Comparison of ENCODE assay signal across 23 mouse cellular contexts in genomic region chr12:52272828-52273227, GRCm38 (mm10).
DNase-seq lines count a peak whose midpoint lies in the region; ATAC-seq lines count a peak whose summit lies in the region.
"Had no signal": no experiment of that assay in that cellular context is flagged by ENCODE, and none has a peak within 500 bp of the region (broad histone marks: within the 10 kb centered on the region; RNA-seq: fewer than 3 reads in every experiment).

No protein-coding gene starts in this region.

- WGBS in heart, embryonic 10.5 days = 23% methylated on average over 1 of the region's 1 CpGs
- 77% methylated on average over 1 of the region's 1 CpGs for WGBS in midbrain, embryonic 11.5 days
- 86% methylated on average over 1 of the region's 1 CpGs for WGBS in midbrain, embryonic 15.5 days

- no peaks in the 10 kb centered on the region for H3K27me3 ChIP-seq in heart, embryonic 10.5 days (ENCODE audit: insufficient read depth, poor library complexity, severe bottlenecking)
- H3K27me3 ChIP-seq in midbrain, embryonic 11.5 days (ENCODE audit: control insufficient read depth, insufficient read depth, low read length) = no peaks in the 10 kb centered on the region
- no peaks in the 10 kb centered on the region for H3K27me3 ChIP-seq in midbrain, embryonic 15.5 days (replicated peaks)
- H3K27me3 ChIP-seq: hindbrain, embryonic 12.5 days; Patski had no signal

- no peak overlapping the region for H3K4me3 ChIP-seq in heart, embryonic 10.5 days
- H3K4me3 ChIP-seq in midbrain, embryonic 11.5 days (ENCODE audit: low read depth, low read length) = no peak overlapping the region
- no peak overlapping the region for H3K4me3 ChIP-seq in midbrain, embryonic 15.5 days
- H3K4me3 ChIP-seq: embryonic facial prominence, embryonic 10.5 days; erythroblast, embryonic 14.5 days; forebrain, embryonic 10.5 days; hindbrain, embryonic 12.5 days had no signal

- ATAC-seq in midbrain, embryonic 11.5 days (ENCODE audit: low FRiP score) = no peak
- no peak for ATAC-seq in midbrain, embryonic 15.5 days (replicated peaks)
- ATAC-seq in erythroblast, adult 5-6 weeks (replicated peaks; ENCODE audit: low FRiP score, poor library complexity, severe bottlenecking) = no peak
- ATAC-seq: activated CD4-positive, CD25-positive, alpha-beta regulatory T cell, adult 4 months; forebrain, embryonic 14.5 days; hindbrain, embryonic 16.5 days; inflammation-experienced regulatory T-cells, adult 6 months; Patski had no signal

- H3K9me3 ChIP-seq in heart, embryonic 10.5 days = no peaks in the 10 kb centered on the region
- no peaks in the 10 kb centered on the region for H3K9me3 ChIP-seq in midbrain, embryonic 11.5 days (ENCODE audit: control insufficient read depth, low read length)
- no peaks in the 10 kb centered on the region for H3K9me3 ChIP-seq in midbrain, embryonic 15.5 days
- H3K9me3 ChIP-seq: embryonic facial prominence, embryonic 10.5 days; forebrain, embryonic 10.5 days; hindbrain, embryonic 12.5 days had no signal

- peak; percentile 27 for DNase-seq in adrenal gland, adult 2 months
- DNase-seq in adrenal gland, postnatal 10 days = no peak
- no peak for DNase-seq in heart, embryonic 10.5 days (ENCODE audit: low spot score)
- no peak for DNase-seq in heart, adult 11 months
- DNase-seq in midbrain, embryonic 11.5 days (ENCODE audit: low spot score, missing footprints) = peak; percentile 39
- peak; percentile 17 to 35 for DNase-seq in adrenal gland, postnatal 36 days
- DNase-seq: cerebellum, adult 2 months; cerebellum, postnatal 10 days; gastrocnemius, postnatal 10 days; heart, postnatal 4 days; kidney, adult 11 months; kidney, adult 9 months had no signal

- H3K4me1 ChIP-seq in heart, embryonic 10.5 days = peaks cover 24% of the 10 kb centered on the region
- no peaks in the 10 kb centered on the region for H3K4me1 ChIP-seq in midbrain, embryonic 11.5 days (ENCODE audit: control insufficient read depth, insufficient read depth, low read length)
- H3K4me1 ChIP-seq in midbrain, embryonic 15.5 days = no peaks in the 10 kb centered on the region
- H3K4me1 ChIP-seq: embryonic facial prominence, embryonic 10.5 days; forebrain, embryonic 10.5 days; hindbrain, embryonic 12.5 days had no signal

- H3K36me3 ChIP-seq in heart, embryonic 10.5 days = no peaks in the 10 kb centered on the region
- H3K36me3 ChIP-seq in midbrain, embryonic 11.5 days (ENCODE audit: control insufficient read depth, insufficient read depth, low read length) = no peaks in the 10 kb centered on the region
- H3K36me3 ChIP-seq in midbrain, embryonic 15.5 days (replicated peaks) = no peaks in the 10 kb centered on the region
- H3K36me3 ChIP-seq: embryonic facial prominence, embryonic 10.5 days; forebrain, embryonic 10.5 days; hindbrain, embryonic 12.5 days had no signal

- no peak overlapping the region for H3K4me2 ChIP-seq in midbrain, embryonic 11.5 days
- H3K4me2 ChIP-seq in midbrain, embryonic 15.5 days = no peak overlapping the region
- H3K4me2 ChIP-seq: hindbrain, embryonic 12.5 days had no signal

- H3K27ac ChIP-seq in heart, embryonic 10.5 days = peak overlapping the region; percentile 79; the same call in 1 of the 2 replicates
- H3K27ac ChIP-seq in midbrain, embryonic 11.5 days (ENCODE audit: low read depth, low read length) = no peak overlapping the region
- no peak overlapping the region for H3K27ac ChIP-seq in midbrain, embryonic 15.5 days
- H3K27ac ChIP-seq: embryonic facial prominence, embryonic 10.5 days; forebrain, embryonic 10.5 days; hindbrain, embryonic 12.5 days had no signal

- H3K9ac ChIP-seq in midbrain, embryonic 11.5 days (ENCODE audit: low read length) = no peak overlapping the region
- no peak overlapping the region for H3K9ac ChIP-seq in midbrain, embryonic 15.5 days
- H3K9ac ChIP-seq: hindbrain, embryonic 12.5 days had no signal

Comparison
In these comparisons a context has a peak if more than half of its experiments do, and no peak if none do; other contexts are left out.
1. DNase-seq: peak in adrenal gland, adult 2 months (single experiment), midbrain, embryonic 11.5 days (single experiment) and adrenal gland, postnatal 36 days (2 of 2); none in adrenal gland, postnatal 10 days (single experiment), heart, embryonic 10.5 days (single experiment) and heart, adult 11 months (single experiment).